Mouse (Mus musculus): ENCODE measurements around the gene Plb1. TPM values are rescaled to one million over a fixed set of nuclear protein-coding genes. Genes with fewer than 3 reads are reported as not detected.

Plb1 gene
- total RNA-seq, 2 experiments from 2014 or later, result 0.15 TPM

- no peak for DNase-seq
Observed at GRCm38 (mm10) chr5:32245385-32245784, 12.9 kb downstream of the Plb1 start.

- DNase-seq, result no peak
Observed at GRCm38 (mm10) chr5:32260751-32261150, 28.2 kb downstream of the Plb1 start.

- no peak for DNase-seq
Observed at GRCm38 (mm10) chr5:32261251-32261650, 28.7 kb downstream of the Plb1 start.

- DNase-seq, result no peak
Observed at GRCm38 (mm10) chr5:32262534-32262933, 30.0 kb downstream of the Plb1 start.

GRCm38 (mm10) chr5:32272502-32272901 is 40.0 kb downstream of the Plb1 start:
- peak; percentile 50 for DNase-seq

- no peak for DNase-seq
Observed at GRCm38 (mm10) chr5:32278000-32278694, 45.6 kb downstream of the Plb1 start.

GRCm38 (mm10) chr5:32280066-32280465 is 47.6 kb downstream of the Plb1 start:
- no peak for DNase-seq

- no peak for DNase-seq
Observed at GRCm38 (mm10) chr5:32282345-32282744, 49.8 kb downstream of the Plb1 start.

GRCm38 (mm10) chr5:32283457-32283856 is 50.9 kb downstream of the Plb1 start:
- DNase-seq, result no peak

- no peak for DNase-seq
Observed at GRCm38 (mm10) chr5:32286315-32286714, 53.8 kb downstream of the Plb1 start.

GRCm38 (mm10) chr5:32288021-32288420 is 55.5 kb downstream of the Plb1 start:
- DNase-seq, result no peak

GRCm38 (mm10) chr5:32291316-32291715 is 58.8 kb downstream of the Plb1 start:
- DNase-seq, result no peak

- peak; percentile 76 for DNase-seq
Observed at GRCm38 (mm10) chr5:32302991-32303921, 70.7 kb downstream of the Plb1 start.

GRCm38 (mm10) chr5:32307106-32307505 is 74.6 kb downstream of the Plb1 start:
- no peak for DNase-seq

- DNase-seq, result no peak
Observed at GRCm38 (mm10) chr5:32308647-32309046, 76.1 kb downstream of the Plb1 start.

- DNase-seq, result no peak
Observed at GRCm38 (mm10) chr5:32309714-32310113, 77.2 kb downstream of the Plb1 start.

- DNase-seq, result no peak
Observed at GRCm38 (mm10) chr5:32310802-32311201, 78.3 kb downstream of the Plb1 start.

GRCm38 (mm10) chr5:32311589-32312166 is 79.2 kb downstream of the Plb1 start:
- no peak for DNase-seq

GRCm38 (mm10) chr5:32313671-32314070 is 81.2 kb downstream of the Plb1 start:
- no peak for DNase-seq

- DNase-seq, result no peak
Observed at GRCm38 (mm10) chr5:32314731-32315130, 82.2 kb downstream of the Plb1 start.

- DNase-seq, result peak; percentile 71
Observed at GRCm38 (mm10) chr5:32322146-32322811, 89.8 kb downstream of the Plb1 start.

GRCm38 (mm10) chr5:32328139-32328538 is 95.6 kb downstream of the Plb1 start:
- DNase-seq, result no peak

Measured in adrenal gland, postnatal 10 days (tissue).